Mouse (Mus musculus) liver, postnatal 0 days (tissue): ENCODE data around the gene D5Ertd579e. TPM values are rescaled to one million over a fixed set of nuclear protein-coding genes. Genes with fewer than 3 reads are reported as not detected.
A peak's percentile ranks its signal among the peaks of the same experiment; 100 is the strongest.

Source experiments
- ATAC-seq: fragments of 200-750 bp; cut with Nextera tagmentation; 2 replicates; pipeline ENCODE4 v1.8.0; 2017; ENCODE audit warnings: mild to moderate bottlenecking, moderate library complexity
- DNase-seq: peaks from one replicate; pipeline ENCODE4 v3.0.0-alpha.2; 2016
- H3K27ac ChIP-seq: fragments of 300-500 bp; sonication (generic); 2 replicates; pipeline ENCODE4 v1.5.1; 2014; ENCODE audit warnings: antibody characterized with exemption, moderate library complexity, mild to moderate bottlenecking, low read depth
- H3K27me3 ChIP-seq: fragments of 300-500 bp; sonication (generic); 2 replicates; pipeline ENCODE4 v1.6.1; 2014; ENCODE audit warnings: low read length, control low read depth, mixed read lengths; ENCODE audit not compliant: insufficient read depth
- H3K36me3 ChIP-seq: fragments of 300-500 bp; sonication (generic); replicated peaks from 2 replicates; pipeline ENCODE4 v1.6.1; 2014; ENCODE audit warnings: mild to moderate bottlenecking, control low read depth, low read length, moderate library complexity, mixed read lengths; ENCODE audit not compliant: insufficient read depth
- H3K4me1 ChIP-seq: fragments of 300-500 bp; sonication (generic); 2 replicates; pipeline ENCODE4 v1.6.1; 2014; ENCODE audit warnings: antibody characterized with exemption, mild to moderate bottlenecking, control low read depth; ENCODE audit not compliant: insufficient read depth
- H3K4me2 ChIP-seq: fragments of 300-500 bp; sonication (generic); 2 replicates; pipeline ENCODE4 v1.6.1; 2014; ENCODE audit warnings: low read depth, mild to moderate bottlenecking, low read length, moderate library complexity, mixed read lengths
- H3K4me3 ChIP-seq: fragments of 300-500 bp; sonication (generic); 2 replicates; pipeline ENCODE4 v1.5.1; 2014; ENCODE audit warnings: low read depth, low read length
- H3K9ac ChIP-seq: fragments of 300-500 bp; sonication (generic); replicated peaks from 2 replicates; pipeline ENCODE4 v1.6.1; 2014; ENCODE audit warnings: mild to moderate bottlenecking, moderate library complexity
- H3K9me3 ChIP-seq: fragments of 300-500 bp; sonication (generic); 2 replicates; pipeline ENCODE4 v1.6.1; 2016; ENCODE audit warnings: mild to moderate bottlenecking, control low read depth, low read length, mixed read lengths
- CTCF ChIP-seq: sonication (generic); IDR thresholded peaks from 2 replicates; pipeline ENCODE4 v1.5.1; 2016; ENCODE audit warnings: antibody characterized with exemption, low read depth
- EP300 ChIP-seq: IDR thresholded peaks from 2 replicates; pipeline ENCODE4 v1.6.1; 2016; ENCODE audit warnings: antibody characterized with exemption, low read depth, mild to moderate bottlenecking
- WGBS: fragments of 180-500 bp; shearing (Covaris S2); extraction: QIAGEN DNeasy Blood & Tissue Kit; methylation state at CpG from one replicate; pipeline ENCODE4 v1.1.7; 2014; ENCODE audit not compliant: insufficient replicate concordance; 5-methylcytosine and 5-hydroxymethylcytosine counted together
- polyA plus RNA-seq: library from polyadenylated mRNA; unstranded; fragments of >200 nt; fragmentation: Nextera tagmentation; extraction: Ambion mirVana; gene quantifications from 2 replicates; pipeline ENCODE4 v1.2.1, GENCODE M21; 2015

D5Ertd579e gene
- polyA plus RNA-seq, 1 experiment from 2014 or later = 18.5 TPM

GRCm38 (mm10) chr5:36698067-36698670 lies 2.3 kb upstream of the D5Ertd579e start:
- no peak for ATAC-seq
- H3K27ac ChIP-seq = no peak overlapping the region

GRCm38 (mm10) chr5:36696504-36697300 lies 878 bp upstream of the D5Ertd579e start:
- Histone ChIP-seq H3K27ac (peak overlapping the region; percentile 98), H3K9ac (peak overlapping the region; percentile 82; the same call in 1 of the 2 replicates), H3K4me3 (peak overlapping the region; percentile 77), H3K9me3 (no peaks in the 10 kb centered on the region), H3K4me2 (peak overlapping the region; percentile 97), H3K27me3 (no peaks in the 10 kb centered on the region), H3K36me3 (no peaks in the 10 kb centered on the region), H3K4me1 (peaks cover 49% of the 10 kb centered on the region)
- ATAC-seq (no peak), DNase-seq (peak; percentile 33)
- TF ChIP-seq EP300 = no peak
- TF ChIP-seq CTCF = no peak
- WGBS = 68% methylated on average over 11 of the region's 11 CpGs

More at GRCm38 (mm10) chr5:36698067-36698670, 2.3 kb upstream of the D5Ertd579e start:
- no peak overlapping the region for H3K9ac ChIP-seq
- H3K4me1 ChIP-seq = peaks cover 39% of the 10 kb centered on the region
- H3K4me2 ChIP-seq = no peak overlapping the region
- no peaks in the 10 kb centered on the region for H3K36me3 ChIP-seq
- TF ChIP-seq EP300 = no peak
- TF ChIP-seq CTCF = no peak
- no peaks in the 10 kb centered on the region for H3K27me3 ChIP-seq
- no peaks in the 10 kb centered on the region for H3K9me3 ChIP-seq
- no peak overlapping the region for H3K4me3 ChIP-seq
- WGBS = 45% methylated on average over 7 of the region's 7 CpGs
- DNase-seq = no peak

- DNase-seq (no peak), ATAC-seq (no peak)
- Histone ChIP-seq H3K9ac (peak overlapping the region; percentile 82), H3K27me3 (no peaks in the 10 kb centered on the region), H3K36me3 (no peaks in the 10 kb centered on the region; the same call in 1 of the 2 replicates), H3K9me3 (no peaks in the 10 kb centered on the region), H3K27ac (peak overlapping the region; percentile 98), H3K4me2 (peak overlapping the region; percentile 97), H3K4me3 (peak overlapping the region; percentile 77), H3K4me1 (peaks cover 45% of the 10 kb centered on the region)
- WGBS = 7% methylated on average over 14 of the region's 14 CpGs
- no peak for TF ChIP-seq EP300
- no peak for TF ChIP-seq CTCF
These were observed 819 bp downstream of the D5Ertd579e start for GRCm38 (mm10) chr5:36695005-36695404.

- H3K4me3 ChIP-seq = no peak overlapping the region
- no peaks in the 10 kb centered on the region for H3K9me3 ChIP-seq
- ATAC-seq (no peak), DNase-seq (no peak)
- no peaks in the 10 kb centered on the region; the same call in 1 of the 2 replicates for H3K36me3 ChIP-seq
- H3K27me3 ChIP-seq = no peaks in the 10 kb centered on the region
- H3K9ac ChIP-seq = no peak overlapping the region
- H3K4me2 ChIP-seq = no peak overlapping the region
- whole genome bisulfite sequencing = 89% methylated on average over 2 of the region's 2 CpGs
- no peak overlapping the region for H3K27ac ChIP-seq
- H3K4me1 ChIP-seq = peaks cover 46% of the 10 kb centered on the region
- TF ChIP-seq EP300 (no peak), CTCF (no peak)
These were observed 2.2 kb downstream of the D5Ertd579e start for GRCm38 (mm10) chr5:36693651-36694050.

- Histone ChIP-seq H3K9me3 (no peaks in the 10 kb centered on the region), H3K4me3 (no peak overlapping the region), H3K9ac (no peak overlapping the region), H3K36me3 (peaks cover 8% of the 10 kb centered on the region), H3K4me1 (peaks cover 38% of the 10 kb centered on the region), H3K27me3 (no peaks in the 10 kb centered on the region), H3K27ac (0 out of 2 replicates have a peak overlapping the region, but pooled peaks have one; percentile 26), H3K4me2 (no peak overlapping the region)
- ATAC-seq (no peak), DNase-seq (peak; percentile 31)
- no peak for TF ChIP-seq CTCF
- no peak for TF ChIP-seq EP300
- WGBS = 20% methylated on average over 1 of the region's 1 CpGs
These were observed 4.4 kb downstream of the D5Ertd579e start for GRCm38 (mm10) chr5:36691423-36691822.

- peaks cover 8% of the 10 kb centered on the region for H3K36me3 ChIP-seq
- no peaks in the 10 kb centered on the region for H3K27me3 ChIP-seq
- no peak overlapping the region for H3K4me2 ChIP-seq
- peaks cover 23% of the 10 kb centered on the region for H3K4me1 ChIP-seq
- H3K9ac ChIP-seq = no peak overlapping the region
- H3K4me3 ChIP-seq = no peak overlapping the region
- DNase-seq (no peak), ATAC-seq (peak; percentile 61)
- H3K27ac ChIP-seq = no peak overlapping the region
- H3K9me3 ChIP-seq = no peaks in the 10 kb centered on the region
- TF ChIP-seq CTCF (no peak), EP300 (no peak)
- WGBS = 82% methylated on average over 4 of the region's 4 CpGs
These were observed 10.7 kb downstream of the D5Ertd579e start for GRCm38 (mm10) chr5:36685170-36685569.
